Mouse (Mus musculus) embryo, embryonic 10.5 days (tissue): ENCODE measurements around the gene Carm1.
"Not testable (repeated sequence)": the region's sequence is repeated elsewhere in the genome, so short reads cannot be mapped to it uniquely, and the experiment has no call there.

Experiments
- DNase-seq: peaks from one replicate; pipeline ENCODE4 v3.0.0-alpha.2; 2015; ENCODE audit warnings: low spot score

The Carm1 gene

DNA sequence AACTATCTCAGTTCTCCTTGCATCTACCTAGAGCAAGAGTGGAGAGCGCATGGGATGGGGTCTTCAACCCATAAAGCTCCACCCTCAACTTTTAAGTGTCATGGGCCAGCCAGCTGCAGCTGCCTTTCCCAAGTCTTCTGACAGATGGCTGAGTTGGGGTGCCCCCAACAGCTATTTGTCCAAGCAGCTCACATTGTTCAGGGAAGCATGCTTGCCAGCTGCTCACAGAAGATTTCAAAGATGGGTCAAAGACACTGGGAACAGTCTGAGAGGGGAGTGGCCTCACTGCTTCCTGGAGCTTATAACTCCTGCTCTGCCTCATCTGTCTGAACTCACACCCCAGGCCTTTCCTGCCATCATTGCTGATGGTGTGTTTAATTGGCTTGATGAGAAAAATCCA, 29.6 kb downstream of the Carm1 start:
- DNase-seq, result peak; percentile 18

DNA sequence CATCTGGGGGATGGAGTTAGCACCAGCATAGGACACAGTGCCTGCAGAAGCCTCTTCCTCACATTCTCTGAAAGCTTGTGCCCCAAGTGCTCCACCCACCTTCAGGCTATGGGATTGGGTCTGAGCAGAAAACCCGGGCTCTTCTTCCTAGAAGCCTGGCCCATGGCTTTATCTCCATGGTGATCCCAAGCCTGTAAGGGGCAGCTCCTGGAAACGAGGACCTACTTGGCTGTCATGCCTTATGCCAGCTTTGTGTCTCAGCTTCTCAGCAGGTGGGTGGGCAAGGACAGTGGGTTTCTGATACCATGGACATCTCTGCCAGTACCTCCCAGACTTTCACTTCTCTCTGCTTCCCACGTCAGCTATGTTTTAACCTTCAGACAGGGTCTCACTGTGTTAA, 31.5 kb downstream of the Carm1 start:
- DNase-seq, result no peak

DNA sequence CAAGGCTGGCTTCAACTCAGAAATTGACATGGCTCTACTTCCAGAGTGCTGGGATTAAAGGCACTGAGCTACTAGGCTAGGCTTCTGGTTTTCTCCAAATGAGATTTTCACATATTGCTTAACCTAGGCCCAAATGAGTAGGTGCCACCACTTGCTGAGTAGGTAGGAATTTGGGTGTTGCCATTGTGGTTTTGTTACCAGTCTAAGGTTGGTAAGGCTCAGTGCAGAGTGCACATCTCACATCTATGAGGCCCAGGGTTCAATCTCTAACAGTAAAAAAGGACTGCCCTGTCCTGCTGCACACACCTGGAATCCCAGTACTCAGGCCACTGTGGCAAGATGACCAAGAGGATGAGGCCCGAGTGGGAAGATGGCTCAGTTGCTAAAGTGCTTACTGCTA, 38.7 kb downstream of the Carm1 start:
- no peak for DNase-seq

DNA sequence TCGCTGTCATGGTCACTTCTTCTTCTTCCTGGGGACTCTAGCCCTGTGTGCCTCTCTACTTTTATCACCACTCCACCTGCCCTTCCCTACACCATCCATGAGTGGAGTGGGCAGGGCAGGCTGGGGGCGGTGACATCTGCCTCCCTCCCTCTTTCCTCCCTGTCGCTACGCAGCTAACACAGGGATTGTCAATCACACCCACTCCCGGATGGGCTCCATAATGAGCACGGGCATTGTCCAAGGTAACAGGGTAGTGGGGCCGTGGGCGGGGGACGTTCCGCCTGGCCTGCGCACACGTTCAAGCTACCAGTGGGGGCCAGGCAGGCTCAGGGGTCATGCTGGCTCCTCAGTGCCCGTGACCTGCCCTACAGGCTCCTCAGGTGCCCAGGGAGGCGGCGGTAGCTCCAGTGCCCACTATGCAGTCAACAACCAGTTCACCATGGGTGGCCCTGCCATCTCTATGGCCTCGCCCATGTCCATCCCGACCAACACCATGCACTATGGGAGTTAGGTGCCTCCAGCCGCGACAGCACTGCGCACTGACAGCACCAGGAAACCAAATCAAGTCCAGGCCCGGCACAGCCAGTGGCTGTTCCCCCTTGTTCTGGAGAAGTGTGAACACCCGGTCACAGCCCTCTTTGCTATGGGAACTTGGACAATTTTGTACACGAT, 41.1 kb downstream of the Carm1 start:
- no peak for DNase-seq

DNA sequence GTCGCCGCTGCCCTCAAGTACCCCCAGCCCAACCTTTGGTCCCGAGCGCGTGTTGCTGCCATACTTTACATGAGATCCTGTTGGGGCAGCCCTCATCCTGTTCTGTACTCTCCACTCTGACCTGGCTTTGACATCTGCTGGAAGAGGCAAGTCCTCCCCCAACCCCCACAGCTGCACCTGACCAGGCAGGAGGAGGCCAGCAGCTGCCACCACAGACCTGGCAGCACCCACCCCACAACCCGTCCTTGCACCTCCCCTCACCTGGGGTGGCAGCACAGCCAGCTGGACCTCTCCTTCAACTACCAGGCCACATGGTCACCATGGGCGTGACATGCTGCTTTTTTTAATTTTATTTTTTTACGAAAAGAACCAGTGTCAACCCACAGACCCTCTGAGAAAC, 41.7 kb downstream of the Carm1 start:
- no peak for DNase-seq

DNA sequence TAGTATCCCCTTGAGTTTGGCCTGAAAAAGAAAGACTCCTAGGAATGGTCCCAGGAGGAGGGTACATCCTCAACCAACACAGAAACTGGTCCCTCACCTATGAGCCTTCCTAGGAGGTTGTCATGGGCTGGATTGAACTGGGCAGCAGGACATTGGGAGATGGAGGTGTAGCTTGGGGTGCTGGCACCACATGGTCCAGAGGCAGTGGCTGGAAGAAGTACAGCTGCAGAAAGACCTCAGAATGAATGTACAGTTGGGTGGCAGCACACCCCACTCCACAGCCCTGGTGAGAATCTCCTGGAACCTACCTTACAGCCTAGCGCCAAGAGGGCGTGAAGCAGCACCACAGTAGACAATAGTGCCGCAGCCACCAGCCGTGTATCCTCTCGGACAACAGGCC, 42.8 kb downstream of the Carm1 start:
- no peak for DNase-seq

DNA sequence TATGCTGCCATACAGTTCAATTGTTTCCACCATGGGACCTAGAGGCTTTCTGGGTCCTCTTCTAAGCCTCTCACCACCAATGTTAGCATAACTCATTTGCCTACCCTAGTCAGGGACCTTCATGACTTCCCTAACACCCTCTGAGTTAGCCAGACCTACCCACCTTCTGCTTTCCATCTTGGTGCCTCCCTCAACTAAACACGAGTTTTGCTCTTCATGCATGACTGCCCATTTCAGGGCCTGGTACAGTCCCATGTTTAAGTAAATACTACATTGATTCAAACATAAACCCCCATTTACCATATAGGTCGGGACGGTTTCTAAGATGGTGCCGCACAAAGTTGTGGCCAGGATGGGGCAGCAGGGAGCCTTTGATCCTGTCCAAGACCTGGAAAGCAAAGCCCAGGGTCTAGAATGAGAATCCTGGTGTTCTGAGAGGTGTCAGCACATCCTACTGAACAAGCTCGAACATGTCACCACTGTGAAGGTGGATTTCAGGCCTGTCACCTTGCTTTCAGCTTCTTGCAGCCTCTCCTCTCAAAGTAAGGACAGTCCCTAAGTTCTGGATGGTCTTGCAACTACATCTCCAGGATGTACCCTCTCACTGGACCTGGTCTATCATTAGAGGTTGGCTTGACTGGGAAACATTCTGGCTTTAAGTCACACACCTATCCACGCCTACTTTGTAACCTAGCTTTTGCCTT, 44.6 kb downstream of the Carm1 start:
- no peak for DNase-seq

DNA sequence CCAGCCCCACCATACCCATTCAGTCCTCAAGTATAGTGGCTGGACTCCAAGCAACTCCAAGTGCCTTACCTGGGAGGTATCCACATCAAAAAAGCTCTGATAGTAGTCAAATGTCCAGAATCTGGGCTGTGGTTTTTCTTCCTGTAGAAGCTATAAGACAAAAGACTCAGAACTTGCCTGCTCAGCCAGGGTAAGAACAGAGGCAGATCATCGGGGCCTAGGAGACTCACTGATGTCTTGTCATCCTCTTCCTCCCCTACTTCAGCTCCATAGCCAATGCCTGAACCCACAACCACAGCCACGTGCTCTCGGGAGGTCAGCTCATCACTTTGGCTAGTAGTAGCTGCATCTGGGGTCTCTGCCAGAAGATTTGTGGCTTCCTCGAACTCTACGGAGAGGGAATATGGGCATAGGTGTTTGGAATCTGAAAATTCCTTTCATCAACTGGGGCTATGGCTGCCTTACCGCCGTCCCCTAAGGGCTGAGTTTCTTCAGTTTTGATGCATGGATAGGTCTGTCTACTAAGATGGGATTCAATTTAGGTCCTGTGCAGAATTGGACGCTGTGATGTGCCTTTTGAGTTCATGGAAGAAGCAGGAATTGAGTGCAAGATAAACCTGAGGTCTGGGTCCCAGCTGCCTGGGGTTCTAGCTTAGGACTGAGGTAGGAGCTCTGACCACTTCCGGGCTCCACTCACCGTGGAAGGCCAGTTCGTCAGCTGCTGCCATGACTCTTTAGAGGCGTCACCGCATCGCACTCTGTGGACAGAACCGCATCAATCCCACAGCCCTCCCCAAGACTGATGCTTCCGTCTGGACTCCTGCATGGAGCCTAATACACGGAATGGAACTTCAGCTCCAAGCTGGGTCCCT, 45.4 kb downstream of the Carm1 start:
- DNase-seq, result no peak

DNA sequence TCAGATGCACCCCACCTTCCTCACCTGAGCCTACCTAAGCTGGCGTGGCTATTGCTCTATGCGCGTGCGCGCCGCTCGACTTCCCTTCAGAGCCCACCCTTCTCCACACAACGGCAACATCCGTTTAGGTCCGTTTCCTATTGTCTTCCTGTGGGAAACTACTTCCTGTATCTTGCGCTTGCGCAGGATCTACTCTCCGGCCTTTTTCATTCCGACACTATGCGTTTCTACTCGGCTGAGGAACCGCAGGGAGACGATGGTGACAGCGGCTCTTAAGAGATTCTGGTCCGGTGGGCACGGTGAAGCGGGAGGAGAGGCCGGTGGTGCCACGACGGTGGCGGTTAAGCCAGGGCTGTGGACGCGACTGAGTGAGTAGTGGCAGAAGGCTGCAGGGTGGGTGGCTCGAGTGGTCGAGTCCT, 46.0 kb downstream of the Carm1 start, which contains the start of the genes Timm29 and Yipf2:
TSS of gene Timm29 (plus strand) at position 20 of the 419 bp plus-strand sequence.
TSS of gene Yipf2 (minus strand) at position 126 of the 419 bp plus-strand sequence.
- DNase-seq, result peak; percentile 99

DNA sequence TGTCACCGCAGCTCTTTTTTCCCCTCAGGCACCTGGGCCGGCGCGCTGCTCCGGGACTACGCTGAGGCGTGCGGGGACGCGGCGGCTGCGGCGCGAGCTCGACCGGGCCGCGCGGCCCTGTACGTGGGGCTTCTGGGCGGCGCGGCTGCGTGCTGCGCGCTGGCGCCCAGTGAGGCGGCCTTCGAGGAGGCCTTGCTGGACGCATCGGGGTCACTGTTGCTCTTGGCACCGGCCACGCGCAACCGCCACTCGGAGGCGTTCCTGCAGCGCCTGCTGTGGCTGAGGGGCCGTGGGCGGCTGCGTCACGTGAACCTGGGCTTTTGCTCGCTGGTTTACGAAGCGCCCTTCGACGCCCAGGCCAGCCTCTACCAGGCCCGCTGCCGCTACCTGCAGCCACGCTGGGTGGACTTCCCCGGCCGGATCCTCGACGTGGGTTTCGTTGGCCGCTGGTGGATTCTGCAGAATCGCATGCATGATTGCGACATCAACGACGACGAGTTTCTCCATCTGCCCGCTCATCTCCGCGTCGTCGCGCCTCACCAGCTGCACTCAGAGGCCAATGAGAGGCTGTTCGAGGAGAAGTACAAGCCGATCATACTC, 46.5 kb downstream of the Carm1 start:
- DNase-seq, result no peak

DNA sequence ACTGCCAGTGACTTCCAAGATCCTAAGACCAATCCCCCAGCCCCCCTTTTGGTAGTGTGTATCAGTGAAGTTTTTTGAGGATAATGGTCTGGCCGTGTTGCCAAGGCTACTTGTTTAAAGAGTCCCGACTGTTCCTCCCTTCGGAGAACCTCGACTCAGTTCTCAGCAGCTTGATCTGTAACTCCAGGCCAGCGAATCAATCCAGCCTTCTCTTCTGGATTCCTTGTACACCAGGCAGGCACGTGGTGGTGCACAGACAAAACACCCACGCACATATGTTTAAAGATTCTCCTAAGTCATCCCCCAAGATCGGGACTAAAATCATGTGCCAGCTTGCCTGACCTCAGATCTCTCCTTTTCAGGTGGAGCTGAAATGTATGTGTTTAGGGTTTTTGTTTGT, 47.7 kb downstream of the Carm1 start:
- DNase-seq, result not testable (repeated sequence)

DNA sequence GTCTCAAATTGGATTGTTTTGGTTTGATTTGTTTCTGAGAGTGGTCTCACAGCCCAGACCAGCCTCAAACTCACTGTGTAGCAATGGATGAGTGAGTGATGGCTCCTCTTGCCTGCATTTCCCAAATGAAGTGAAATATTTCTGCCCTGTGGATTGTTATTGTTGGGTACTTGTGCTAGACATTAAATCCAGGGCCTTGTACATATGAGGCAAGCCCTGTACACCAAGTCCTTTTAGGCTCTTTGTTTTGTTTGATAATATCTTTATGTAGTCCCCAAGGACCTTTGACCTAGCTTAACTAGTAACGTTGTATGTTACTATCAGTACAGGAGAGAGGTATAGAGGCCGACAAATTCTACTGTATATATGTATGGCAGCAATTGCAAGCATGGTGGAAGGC, 48.1 kb downstream of the Carm1 start:
- no peak for DNase-seq

DNA sequence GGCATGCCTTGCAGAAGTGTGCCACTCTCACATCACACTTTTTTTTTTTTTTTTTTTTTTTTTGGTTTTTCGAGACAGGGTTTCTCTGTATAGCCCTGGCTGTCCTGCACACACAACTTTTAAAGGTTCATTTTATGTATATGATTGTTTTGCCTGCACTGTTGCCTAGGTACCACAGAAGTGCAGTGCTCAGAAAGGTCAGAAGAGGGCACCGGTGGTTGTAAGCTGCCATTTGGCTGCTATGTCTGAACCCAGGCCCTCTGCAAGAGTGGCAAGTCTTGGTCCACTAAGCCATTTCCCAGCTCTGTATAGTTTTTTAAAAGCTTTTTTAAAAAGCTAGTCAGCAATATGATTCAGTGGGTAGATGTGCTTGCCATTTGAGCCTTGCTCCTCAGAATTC, 51.5 kb downstream of the Carm1 start:
- peak; percentile 57 for DNase-seq

DNA sequence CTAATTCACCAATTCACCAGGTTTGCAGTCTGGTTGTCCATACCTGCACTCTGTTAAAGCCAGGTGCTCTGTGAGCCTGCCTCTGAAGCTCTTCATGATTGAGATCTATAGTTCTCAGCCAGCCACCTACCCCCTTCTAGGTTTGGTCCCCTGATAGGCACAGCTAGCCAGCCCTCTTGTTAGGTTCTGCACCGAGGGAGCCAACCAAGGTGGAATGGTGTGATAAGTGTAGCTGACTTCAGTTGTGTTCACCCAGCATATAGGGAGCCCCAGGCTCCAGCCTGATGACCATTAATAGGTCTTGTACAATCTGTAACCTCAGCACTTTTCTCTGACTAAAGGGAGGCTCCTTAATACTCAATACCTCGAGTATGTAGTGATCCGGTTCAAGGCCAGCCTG, 53.5 kb downstream of the Carm1 start:
- DNase-seq, result no peak

DNA sequence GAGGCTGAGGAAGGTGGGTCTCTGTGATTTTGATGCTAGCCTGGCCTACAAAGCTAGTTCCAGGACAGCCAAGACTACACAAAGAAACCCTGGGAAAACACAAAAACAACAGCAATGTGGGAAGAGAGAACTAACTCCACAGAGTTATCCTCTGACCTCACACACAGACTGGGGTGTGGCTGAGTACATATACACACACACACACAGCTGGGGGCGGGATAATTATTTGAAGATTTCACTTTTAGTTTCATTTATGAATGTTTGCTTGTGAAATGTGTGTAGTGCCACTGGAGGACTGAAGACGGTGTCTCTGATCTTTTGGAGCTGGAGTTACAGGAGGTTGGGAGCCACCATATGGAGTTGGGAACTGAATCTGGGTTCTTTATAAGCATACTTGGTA, 54.4 kb downstream of the Carm1 start:
- no peak for DNase-seq

DNA sequence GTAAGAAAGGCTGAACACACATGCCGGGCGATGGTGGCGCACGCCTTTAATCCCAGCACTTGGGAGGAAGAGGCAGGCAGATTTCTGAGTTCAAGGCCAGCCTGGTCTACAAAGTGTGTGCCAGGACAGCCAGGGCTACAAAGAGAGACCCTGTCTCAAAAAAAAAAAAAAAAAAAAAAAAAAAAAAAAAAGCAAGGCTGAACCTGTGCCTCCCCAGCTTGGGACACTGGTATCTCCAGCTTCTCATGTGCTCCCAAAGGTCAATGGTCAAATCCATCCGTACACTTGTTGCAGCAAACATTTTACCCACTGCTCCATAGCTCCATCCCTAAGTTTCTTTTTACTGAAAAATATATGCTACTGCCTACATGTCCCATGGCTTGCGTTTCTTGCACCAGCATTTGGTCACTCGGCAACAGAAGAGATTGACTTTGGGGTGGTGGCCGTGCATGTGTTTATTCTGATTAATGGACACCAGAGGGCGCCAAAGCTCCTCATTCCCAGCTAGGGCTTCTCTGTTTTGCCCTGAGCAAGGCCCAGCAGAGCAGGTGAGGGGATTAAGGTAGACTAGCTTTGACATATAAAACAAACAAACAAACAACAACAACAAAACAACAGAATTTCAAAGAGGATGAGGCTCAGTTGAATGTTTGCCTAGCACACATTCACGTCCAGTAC, 55.2 kb downstream of the Carm1 start:
- peak; percentile 88 for DNase-seq

DNA sequence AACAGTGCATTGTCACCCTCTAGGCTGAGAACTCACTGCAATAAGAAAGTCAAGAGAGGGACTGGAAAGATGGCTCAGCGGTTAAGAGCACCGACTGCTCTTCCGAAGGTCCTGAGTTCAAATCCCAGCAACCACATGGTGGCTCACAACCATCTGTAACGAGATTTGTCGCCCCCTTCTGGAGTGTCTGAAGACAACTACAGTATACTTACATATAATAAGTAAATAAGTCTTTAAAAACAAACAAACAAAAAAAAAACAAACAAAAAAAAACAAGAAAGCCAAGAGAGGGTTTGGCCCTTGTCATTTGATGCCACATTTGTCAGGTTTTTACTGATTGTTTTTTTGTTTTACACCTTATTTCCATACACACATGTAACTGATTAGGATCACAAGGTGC, 57.4 kb downstream of the Carm1 start:
- no peak for DNase-seq

DNA sequence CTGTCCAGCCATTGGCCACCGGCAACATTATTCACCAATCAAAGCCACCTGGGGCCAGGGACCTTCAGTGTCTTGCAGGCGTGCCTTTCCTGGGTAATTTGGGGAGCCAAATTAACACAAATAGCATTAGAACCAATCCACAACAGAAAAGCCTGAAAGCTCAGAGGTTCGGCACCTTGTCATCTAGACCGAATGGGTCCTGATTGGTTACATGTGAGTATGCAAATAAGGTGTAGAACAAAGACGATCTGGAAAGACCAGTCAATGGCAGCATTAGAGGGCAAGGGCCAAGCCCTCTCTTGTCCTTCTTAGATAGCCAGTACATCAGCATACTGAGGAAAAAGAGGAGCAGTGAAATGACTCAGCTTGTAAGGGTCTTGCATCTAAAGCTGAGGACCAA, 59.2 kb downstream of the Carm1 start:
- DNase-seq, result no peak

DNA sequence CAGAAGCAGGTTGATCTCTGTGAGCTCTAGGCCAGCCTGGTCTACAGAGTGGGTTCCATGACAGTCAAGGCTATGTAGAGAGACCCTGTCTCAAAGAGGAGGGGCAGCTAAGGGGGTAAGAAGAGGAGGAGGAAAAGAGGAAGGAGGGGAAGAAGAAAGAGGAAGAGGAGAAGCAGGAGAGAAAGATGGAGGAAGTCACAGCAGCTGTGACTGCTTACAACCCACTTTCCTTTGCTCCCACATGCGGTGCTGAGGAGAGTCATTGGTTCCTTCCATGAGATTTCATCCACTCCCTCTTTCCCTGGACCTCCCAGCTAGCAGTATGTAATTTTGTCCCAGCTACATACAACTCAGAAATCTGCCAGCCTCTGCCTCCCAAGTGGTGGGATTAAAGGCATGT, 60.0 kb downstream of the Carm1 start:
- no peak for DNase-seq

DNA sequence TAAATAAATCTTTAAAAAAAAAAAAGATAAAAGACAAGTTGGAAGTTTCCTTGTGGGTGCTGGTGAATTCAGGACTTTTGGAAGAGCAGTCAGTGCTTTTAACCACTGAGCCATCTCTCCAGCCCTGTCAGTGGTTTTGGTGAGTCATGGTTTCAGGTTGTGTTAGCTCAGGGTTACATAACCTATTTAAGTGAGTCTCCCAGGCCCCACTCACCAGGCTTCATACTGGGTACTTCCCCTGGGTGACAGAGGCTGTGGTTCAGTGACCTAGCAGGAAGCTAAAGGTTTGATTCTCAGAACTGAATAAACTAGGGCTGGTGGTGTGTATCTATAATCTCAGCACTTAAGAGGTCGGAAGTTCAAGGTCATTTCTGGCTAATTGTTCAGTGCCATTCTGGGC, 63.2 kb downstream of the Carm1 start:
- DNase-seq, result no peak

DNA sequence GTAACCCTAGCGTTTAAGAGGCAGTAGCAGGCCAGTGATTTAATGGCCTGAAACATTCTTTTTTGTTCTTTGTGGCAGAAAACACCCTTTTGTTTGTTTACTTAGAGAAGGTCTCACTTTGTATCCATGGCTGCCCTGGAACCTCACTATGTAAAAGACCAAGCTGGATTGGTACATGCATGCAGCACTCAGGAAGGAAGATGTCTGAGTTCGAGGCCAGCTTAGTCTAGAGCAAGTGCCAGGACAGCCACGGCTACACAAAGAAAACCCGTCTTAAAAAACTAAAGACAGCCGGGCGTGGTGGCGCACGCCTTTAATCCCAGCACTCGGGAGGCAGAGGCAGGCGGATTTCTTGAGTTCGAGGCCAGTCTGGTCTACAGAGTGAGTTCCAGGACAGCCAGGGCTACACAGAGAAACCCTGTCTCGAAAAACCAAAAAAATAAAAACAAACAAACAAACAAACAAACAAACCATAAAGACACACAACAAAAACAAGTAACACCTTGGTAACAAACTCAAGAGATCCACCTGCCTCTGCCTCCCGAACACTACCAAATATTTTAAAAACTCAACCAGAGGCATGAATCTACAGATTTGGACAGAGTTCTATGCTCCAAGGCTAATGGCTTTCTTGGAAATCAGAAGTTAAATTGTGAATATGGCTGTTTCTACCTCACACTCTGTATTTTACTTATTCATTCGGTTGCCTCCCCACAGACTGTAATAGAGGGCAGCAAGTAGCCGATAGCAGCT, 68.3 kb downstream of the Carm1 start:
- no peak for DNase-seq
